Mouse (Mus musculus) kidney, adult 2 months (tissue): ENCODE results near the gene Gpatch3.

Source experiments
- CTCF ChIP-seq: fragments of 200-500 bp; conservative IDR thresholded peaks from 2 replicates; pipeline ENCODE4 v1.5.1; 2011; ENCODE audit warnings: low read depth, mild to moderate bottlenecking, control low read depth, low read length, moderate library complexity, mixed read lengths; ENCODE audit not compliant: insufficient read depth, insufficient read length
- POLR2A ChIP-seq: fragments of 200-500 bp; IDR thresholded peaks from one replicate; pipeline ENCODE4 v1.6.1; 2011; ENCODE audit warnings: low read depth, low read length, control low read depth

GRCm38 (mm10) chr4:133627039-133627438 is 52.5 kb downstream of the Gpatch3 start:
- TF ChIP-seq POLR2A (no peak), CTCF (no peak)
